In genomic region chr5:25831624-25832023, GRCm38 (mm10) we compare ENCODE assay signal across 8 mouse cellular contexts.
DNase-seq lines count a peak whose midpoint lies in the region; ATAC-seq and TF ChIP-seq lines count a peak whose summit lies in the region.

No protein-coding gene starts in this region.

- H3K4me2 ChIP-seq in heart, postnatal 0 days (ENCODE audit: low read depth, low read length), result no peak overlapping the region

- no peaks in the 10 kb centered on the region for H3K9me3 ChIP-seq in heart, postnatal 0 days (replicated peaks; ENCODE audit: control insufficient read depth, low read length)

- peak; percentile 43 for DNase-seq in ovary, postnatal 14 days (ENCODE audit: low spot score)
- no peak for DNase-seq in ovary, postnatal 10 days (ENCODE audit: low spot score)
- DNase-seq in adrenal gland, postnatal 14 days, result peak; percentile 63
- peak; percentile 24 for DNase-seq in embryo, embryonic 9.5 days (ENCODE audit: extremely low spot score)
- DNase-seq in heart, postnatal 0 days (ENCODE audit: low spot score), result peak; percentile 43
- peak; percentile 51 to 81 for DNase-seq in layer of hippocampus, adult 18-20 months (ENCODE audit: low spot score in 2 of 2)
- peak; percentile 43 for DNase-seq in lung, postnatal 36 days
- DNase-seq in skeletal muscle tissue, adult 2 months (ENCODE audit: low read depth, low spot score), result peak; percentile 7

- no peak overlapping the region for H3K4me3 ChIP-seq in heart, postnatal 0 days (ENCODE audit: low read depth, low read length)

- H3K36me3 ChIP-seq in heart, postnatal 0 days (replicated peaks; ENCODE audit: control insufficient read depth, insufficient read depth, low read length), result no peaks in the 10 kb centered on the region

- peak; percentile 80 for TF ChIP-seq CTCF in heart, postnatal 0 days (IDR thresholded peaks at IDR 0.05; ENCODE audit: low read depth)

- H3K27me3 ChIP-seq in heart, postnatal 0 days (ENCODE audit: control insufficient read depth, insufficient read depth, low read length), result no peaks in the 10 kb centered on the region

- no peak overlapping the region for H3K9ac ChIP-seq in heart, postnatal 0 days (replicated peaks; ENCODE audit: low read depth, low read length)

- no peaks in the 10 kb centered on the region for H3K4me1 ChIP-seq in heart, postnatal 0 days (ENCODE audit: control insufficient read depth, insufficient read depth)

- no peak overlapping the region for H3K27ac ChIP-seq in heart, postnatal 0 days (ENCODE audit: low read depth)

- 72% methylated on average over 5 of the region's 5 CpGs for whole genome bisulfite sequencing in heart, postnatal 0 days

- ATAC-seq in heart, postnatal 0 days (ENCODE audit: insufficient read depth, low read depth), result peak; percentile 62; the same call in 1 of the 2 replicates

- no peak for TF ChIP-seq EP300 in heart, postnatal 0 days (IDR thresholded peaks at IDR 0.05; ENCODE audit: low read depth)
